Mouse (Mus musculus) spleen, postnatal 36 days (tissue): ENCODE measurements around the gene Ap1s3.

Source experiments
- DNase-seq, 2 experiments: peaks; one replicate each; pipeline ENCODE4 v3.0.0; 2022; ENCODE audit warnings: low spot score in 2 of 2, mixed read lengths in 1 of 2

Ap1s3 gene

DNA sequence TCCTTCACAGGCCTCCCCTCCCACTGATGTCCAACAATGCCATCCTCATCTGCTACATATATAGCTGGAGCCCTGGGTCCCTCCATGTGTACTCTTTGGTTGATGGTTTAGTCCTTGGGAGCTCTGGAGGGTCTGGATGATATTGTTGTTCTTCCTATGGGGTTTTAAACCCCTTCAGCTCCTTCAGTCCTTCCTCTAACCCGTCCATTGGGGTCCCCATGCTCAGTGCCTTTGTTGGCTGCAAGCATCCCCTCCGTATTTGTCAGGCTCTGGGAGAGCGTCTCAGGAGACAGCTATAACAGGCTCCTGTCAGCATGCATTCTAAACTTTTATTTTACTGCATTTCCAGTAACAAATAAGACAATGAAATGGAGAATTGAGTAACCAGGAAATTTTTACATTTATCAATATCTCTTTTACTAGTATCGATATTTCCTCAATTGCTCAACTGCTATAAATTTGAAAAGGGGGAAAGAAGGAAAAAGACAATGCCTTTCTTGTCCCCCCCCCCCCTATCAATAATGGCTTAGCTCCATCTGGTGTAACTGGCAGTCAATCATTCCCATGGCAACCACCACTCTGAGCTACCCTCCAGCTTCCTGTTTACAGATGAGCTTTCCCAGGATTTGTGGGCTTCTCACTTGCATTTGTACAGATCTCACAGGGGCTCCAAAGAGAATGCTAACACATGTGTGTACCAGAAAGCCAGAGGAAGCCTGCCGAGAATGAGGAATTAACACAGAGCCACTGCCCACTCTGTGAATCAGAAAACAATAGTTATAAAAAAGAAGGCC is 73.2 kb downstream of the Ap1s3 start:
- no peak for DNase-seq

DNA sequence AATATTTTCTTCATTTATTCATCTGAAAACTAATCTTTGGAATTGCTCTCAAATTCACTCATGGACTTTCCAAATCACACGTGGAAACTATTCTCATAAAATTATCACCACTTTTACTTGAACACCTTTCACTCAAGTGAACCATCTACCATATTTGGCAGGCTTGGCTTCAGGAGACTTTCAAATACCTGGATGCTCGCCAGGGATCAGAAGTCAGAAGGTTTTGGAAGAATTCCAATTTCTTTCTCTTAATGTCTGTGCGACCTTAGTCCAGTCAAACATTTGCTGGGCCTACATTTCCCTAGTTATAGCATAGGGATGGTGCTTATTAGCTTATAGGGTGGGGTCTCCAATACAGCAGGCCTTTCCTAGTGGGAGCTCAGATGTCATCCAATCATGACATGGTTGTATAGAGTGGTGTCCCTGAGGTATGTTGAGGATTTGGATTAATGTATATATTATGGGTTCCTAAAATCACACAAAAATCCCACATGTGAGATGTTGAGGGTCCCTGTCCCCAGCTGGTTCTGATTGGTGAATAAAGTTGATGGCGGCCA is 79.0 kb downstream of the Ap1s3 start:
- no peak for DNase-seq

GRCm38 (mm10) chr1:79591091-79591490 is 80.7 kb downstream of the Ap1s3 start:
- no peak for DNase-seq

GRCm38 (mm10) chr1:79589971-79590763 is 81.6 kb downstream of the Ap1s3 start:
- no peak for DNase-seq

- no peak for DNase-seq
Measured at GRCm38 (mm10) chr1:79589424-79589823, 82.3 kb downstream of the Ap1s3 start.

DNA sequence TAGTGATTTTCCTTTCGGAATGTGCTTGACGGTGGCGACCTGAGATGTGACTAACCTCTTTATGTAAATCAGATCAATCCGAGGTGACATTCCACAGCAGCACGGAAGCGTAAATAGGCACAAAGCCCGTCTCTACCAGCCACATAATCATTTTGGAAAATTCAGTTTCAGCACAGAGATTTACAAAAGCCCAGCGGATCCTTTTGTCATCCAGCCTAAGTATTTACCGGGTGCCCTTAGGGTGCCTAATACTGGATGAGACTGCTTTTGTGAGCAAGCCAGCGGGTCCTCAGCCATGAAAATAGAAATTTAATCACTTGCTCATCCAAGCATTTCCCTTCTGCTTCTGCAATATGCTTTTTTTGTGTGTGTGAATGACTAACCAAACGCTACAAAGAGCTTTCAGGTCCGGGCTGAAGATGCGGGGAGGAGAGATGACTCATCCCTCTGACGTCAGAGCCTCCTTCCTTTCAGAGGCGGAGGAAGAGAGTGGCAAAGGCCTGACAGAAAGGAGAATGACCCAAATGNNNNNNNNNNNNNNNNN is 90.6 kb downstream of the Ap1s3 start:
- DNase-seq, result peak; percentile 1 to 15

DNA sequence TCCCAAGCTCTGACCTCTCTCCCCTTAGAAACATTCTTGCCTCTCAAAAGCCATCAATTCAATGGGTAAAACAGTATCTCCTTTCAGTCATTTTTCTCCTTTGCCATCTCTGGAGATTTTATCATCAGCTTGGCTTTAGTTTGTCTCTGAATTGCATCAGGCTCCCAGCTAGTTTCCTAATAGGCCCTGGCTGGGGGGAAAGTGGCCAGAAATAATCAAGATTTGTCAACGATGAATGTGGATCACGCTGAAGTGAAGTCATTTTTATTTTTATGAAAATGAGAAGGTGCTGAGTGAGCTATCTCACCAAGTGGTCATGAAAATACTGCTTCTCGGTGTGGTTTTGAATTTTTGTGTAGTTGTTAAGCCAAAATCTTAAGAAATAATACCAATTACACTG is 94.4 kb downstream of the Ap1s3 start:
- no peak for DNase-seq

GRCm38 (mm10) chr1:79571912-79572311 is 99.9 kb downstream of the Ap1s3 start:
- no peak for DNase-seq

DNA sequence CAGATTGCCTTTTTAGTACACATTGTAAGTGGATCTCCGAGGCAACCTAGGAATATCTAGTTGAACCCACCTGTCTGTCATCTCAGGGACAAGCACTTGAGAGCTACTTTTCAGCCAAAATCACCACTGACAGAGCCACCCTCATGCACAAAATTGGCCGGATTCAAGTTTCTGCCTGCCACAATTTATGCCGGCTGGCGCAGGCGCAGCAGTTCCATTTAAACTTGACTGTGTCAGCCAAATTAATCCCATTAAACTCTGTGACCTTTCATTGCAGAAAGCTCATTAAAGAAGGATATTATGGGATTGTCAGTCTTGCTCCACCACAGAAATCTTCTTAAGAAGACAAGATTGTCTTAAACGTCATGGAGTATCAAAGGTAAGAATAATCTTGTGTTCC is 100.6 kb downstream of the Ap1s3 start:
- no peak for DNase-seq

DNA sequence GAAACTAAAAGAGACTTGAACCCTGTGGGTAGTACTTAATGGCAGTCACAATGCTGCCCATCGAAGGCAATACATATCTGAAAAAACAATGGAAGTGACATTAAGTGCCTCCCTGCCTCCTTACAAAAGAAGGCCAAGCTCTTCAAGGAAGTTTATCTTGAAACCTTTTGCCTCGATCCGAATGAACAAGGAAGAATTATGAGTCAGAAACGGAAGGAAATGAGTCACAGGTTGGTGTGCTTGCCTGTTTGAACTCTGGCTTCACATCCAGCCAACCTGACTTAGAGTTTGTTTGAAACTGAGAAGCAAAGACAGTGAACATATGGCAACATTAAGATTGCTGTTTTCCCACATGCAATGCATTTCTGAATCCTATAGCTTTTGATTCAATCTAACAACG is 110.6 kb downstream of the Ap1s3 start:
- no peak for DNase-seq
